Mouse (Mus musculus): ENCODE measurements at regions not wholly inside any gene's neighbourhood (a gene's known extent, or its start where the extent isn't known, plus 50 kb on each side); places are given as distances from the start of the nearest gene placed in this dataset.

- Histone ChIP-seq H3K9me3 (replicated peaks; ENCODE audit: control insufficient read depth, low read length, poor library complexity, severe bottlenecking) (no peaks in the 10 kb centered on the region), H3K4me2 (ENCODE audit: low read length) (no peak overlapping the region), H3K9ac (ENCODE audit: low read depth, low read length) (no peak overlapping the region), H3K27ac (ENCODE audit: low read length) (no peak overlapping the region), H3K4me3 (ENCODE audit: low read depth, low read length) (no peak overlapping the region), H3K4me1 (ENCODE audit: control insufficient read depth, insufficient read depth, low read length) (peaks cover 13% of the 10 kb centered on the region), H3K36me3 (ENCODE audit: control insufficient read depth, insufficient read depth, low read length) (no peaks in the 10 kb centered on the region), H3K27me3 (ENCODE audit: control insufficient read depth, insufficient read depth, low read depth, low read length) (no peaks in the 10 kb centered on the region)
- ATAC-seq, result no peak
- WGBS, result 24% methylated on average over 6 of the region's 6 CpGs
Observed at GRCm38 (mm10) chr4:105282681-105283462, 125.7 kb downstream of the Plpp3 start.

GRCm38 (mm10) chr4:105285431-105286013 lies 128.4 kb downstream of the Plpp3 start:
- Histone ChIP-seq H3K4me1 (ENCODE audit: control insufficient read depth, insufficient read depth, low read length) (peaks cover 13% of the 10 kb centered on the region), H3K9ac (ENCODE audit: low read depth, low read length) (no peak overlapping the region), H3K27ac (ENCODE audit: low read length) (no peak overlapping the region), H3K36me3 (ENCODE audit: control insufficient read depth, insufficient read depth, low read length) (no peaks in the 10 kb centered on the region), H3K4me2 (ENCODE audit: low read length) (no peak overlapping the region), H3K4me3 (ENCODE audit: low read depth, low read length) (no peak overlapping the region), H3K9me3 (replicated peaks; ENCODE audit: control insufficient read depth, low read length, poor library complexity, severe bottlenecking) (no peaks in the 10 kb centered on the region), H3K27me3 (ENCODE audit: control insufficient read depth, insufficient read depth, low read depth, low read length) (no peaks in the 10 kb centered on the region)
- no peak for ATAC-seq
- WGBS, result 93% methylated on average over 5 of the region's 5 CpGs

GRCm38 (mm10) chr4:105286299-105286698 lies 129.2 kb downstream of the Plpp3 start:
- no peak for ATAC-seq
- no peaks in the 10 kb centered on the region for H3K27me3 ChIP-seq (ENCODE audit: control insufficient read depth, insufficient read depth, low read depth, low read length)
- no peak overlapping the region for H3K4me3 ChIP-seq (ENCODE audit: low read depth, low read length)
- 80% methylated on average over 6 of the region's 6 CpGs for WGBS
- H3K27ac ChIP-seq (ENCODE audit: low read length), result no peak overlapping the region
- H3K9me3 ChIP-seq (replicated peaks; ENCODE audit: control insufficient read depth, low read length, poor library complexity, severe bottlenecking), result no peaks in the 10 kb centered on the region
- H3K9ac ChIP-seq (ENCODE audit: low read depth, low read length), result no peak overlapping the region
- peaks cover 12% of the 10 kb centered on the region for H3K4me1 ChIP-seq (ENCODE audit: control insufficient read depth, insufficient read depth, low read length)
- H3K4me2 ChIP-seq (ENCODE audit: low read length), result no peak overlapping the region
- H3K36me3 ChIP-seq (ENCODE audit: control insufficient read depth, insufficient read depth, low read length), result no peaks in the 10 kb centered on the region

GRCm38 (mm10) chr4:105286809-105287208 lies 129.7 kb downstream of the Plpp3 start:
- H3K27me3 ChIP-seq (ENCODE audit: control insufficient read depth, insufficient read depth, low read depth, low read length), result no peaks in the 10 kb centered on the region
- H3K9ac ChIP-seq (ENCODE audit: low read depth, low read length), result no peak overlapping the region
- no peak overlapping the region for H3K27ac ChIP-seq (ENCODE audit: low read length)
- 87% methylated on average over 10 of the region's 10 CpGs for whole genome bisulfite sequencing
- H3K36me3 ChIP-seq (ENCODE audit: control insufficient read depth, insufficient read depth, low read length), result no peaks in the 10 kb centered on the region
- H3K9me3 ChIP-seq (replicated peaks; ENCODE audit: control insufficient read depth, low read length, poor library complexity, severe bottlenecking), result no peaks in the 10 kb centered on the region
- no peak overlapping the region for H3K4me2 ChIP-seq (ENCODE audit: low read length)
- ATAC-seq, result no peak
- no peak overlapping the region for H3K4me3 ChIP-seq (ENCODE audit: low read depth, low read length)
- peaks cover 7% of the 10 kb centered on the region for H3K4me1 ChIP-seq (ENCODE audit: control insufficient read depth, insufficient read depth, low read length)

- 49% methylated on average over 7 of the region's 7 CpGs for WGBS
Observed at GRCm38 (mm10) chr4:105287419-105287818, 130.3 kb downstream of the Plpp3 start.

DNA sequence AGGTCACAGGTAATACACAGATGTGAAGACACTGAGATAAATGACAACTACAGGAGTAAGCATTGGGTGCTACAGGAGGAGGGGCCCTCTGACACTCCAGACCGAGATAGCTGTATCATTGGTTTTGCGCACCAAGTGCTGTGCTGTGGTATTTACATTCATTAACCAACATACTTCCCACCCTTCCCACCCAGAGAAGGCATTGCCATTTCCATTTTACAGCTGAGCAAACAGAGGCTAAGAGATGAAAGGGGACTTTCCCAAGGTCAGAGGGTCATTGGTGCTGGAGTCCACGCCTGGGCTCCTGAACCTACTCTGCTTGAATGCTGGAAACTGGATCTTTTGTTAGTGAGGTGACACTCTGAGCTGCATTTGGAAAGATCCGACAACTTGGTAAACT lies 132.5 kb downstream of the Plpp3 start:
- H3K27me3 ChIP-seq (ENCODE audit: control insufficient read depth, insufficient read depth, low read depth, low read length), result no peaks in the 10 kb centered on the region
- H3K9me3 ChIP-seq (replicated peaks; ENCODE audit: control insufficient read depth, low read length, poor library complexity, severe bottlenecking), result no peaks in the 10 kb centered on the region
- no peak for ATAC-seq
- H3K9ac ChIP-seq (ENCODE audit: low read depth, low read length), result no peak overlapping the region
- H3K4me1 ChIP-seq (ENCODE audit: control insufficient read depth, insufficient read depth, low read length), result no peaks in the 10 kb centered on the region; the same call in 1 of the 2 replicates
- H3K4me3 ChIP-seq (ENCODE audit: low read depth, low read length), result no peak overlapping the region
- no peak overlapping the region for H3K4me2 ChIP-seq (ENCODE audit: low read length)
- WGBS, result 52% methylated on average over 4 of the region's 4 CpGs
- H3K36me3 ChIP-seq (ENCODE audit: control insufficient read depth, insufficient read depth, low read length), result no peaks in the 10 kb centered on the region
- H3K27ac ChIP-seq (ENCODE audit: low read length), result no peak overlapping the region

More at GRCm38 (mm10) chr4:105287419-105287818, 130.3 kb downstream of the Plpp3 start:
- H3K9ac ChIP-seq (ENCODE audit: low read depth, low read length), result no peak overlapping the region
- H3K9me3 ChIP-seq (replicated peaks; ENCODE audit: control insufficient read depth, low read length, poor library complexity, severe bottlenecking), result no peaks in the 10 kb centered on the region
- no peak for ATAC-seq
- H3K4me1 ChIP-seq (ENCODE audit: control insufficient read depth, insufficient read depth, low read length), result peaks cover 2% of the 10 kb centered on the region; the same call in 1 of the 2 replicates
- no peak overlapping the region for H3K4me2 ChIP-seq (ENCODE audit: low read length)
- no peak overlapping the region for H3K4me3 ChIP-seq (ENCODE audit: low read depth, low read length)
- H3K27me3 ChIP-seq (ENCODE audit: control insufficient read depth, insufficient read depth, low read depth, low read length), result no peaks in the 10 kb centered on the region
- no peaks in the 10 kb centered on the region for H3K36me3 ChIP-seq (ENCODE audit: control insufficient read depth, insufficient read depth, low read length)
- H3K27ac ChIP-seq (ENCODE audit: low read length), result no peak overlapping the region

GRCm38 (mm10) chr4:105290847-105291475 lies 133.8 kb downstream of the Plpp3 start:
- Histone ChIP-seq H3K4me3 (ENCODE audit: low read depth, low read length) (no peak overlapping the region), H3K4me2 (ENCODE audit: low read length) (no peak overlapping the region), H3K9ac (ENCODE audit: low read depth, low read length) (no peak overlapping the region), H3K9me3 (replicated peaks; ENCODE audit: control insufficient read depth, low read length, poor library complexity, severe bottlenecking) (no peaks in the 10 kb centered on the region), H3K36me3 (ENCODE audit: control insufficient read depth, insufficient read depth, low read length) (no peaks in the 10 kb centered on the region), H3K27me3 (ENCODE audit: control insufficient read depth, insufficient read depth, low read depth, low read length) (no peaks in the 10 kb centered on the region), H3K4me1 (ENCODE audit: control insufficient read depth, insufficient read depth, low read length) (no peaks in the 10 kb centered on the region; the same call in 1 of the 2 replicates), H3K27ac (ENCODE audit: low read length) (no peak overlapping the region)
- ATAC-seq, result no peak
- 10% methylated on average over 11 of the region's 11 CpGs for WGBS

DNA sequence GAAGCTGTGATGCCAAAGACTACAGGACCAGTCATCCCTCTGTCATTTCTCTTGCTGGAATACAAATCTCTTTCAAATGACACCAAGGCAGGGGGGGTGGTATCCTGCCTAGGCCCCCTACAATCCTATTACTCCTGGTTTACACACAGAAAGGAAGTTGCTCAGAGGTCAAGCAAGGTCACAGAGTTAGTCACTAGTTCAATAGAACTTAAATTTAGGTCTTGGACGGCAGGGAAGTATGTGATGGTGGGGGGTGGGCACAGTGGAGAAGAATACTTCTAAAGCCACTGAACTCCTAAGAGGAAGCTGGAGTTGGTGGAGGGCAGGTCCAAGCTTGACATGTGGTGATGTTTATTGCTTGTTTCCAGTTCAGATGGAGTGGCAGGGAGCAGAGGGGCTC lies 134.4 kb downstream of the Plpp3 start:
- ATAC-seq, result no peak
- Histone ChIP-seq H3K4me1 (ENCODE audit: control insufficient read depth, insufficient read depth, low read length) (no peaks in the 10 kb centered on the region; the same call in 1 of the 2 replicates), H3K4me3 (ENCODE audit: low read depth, low read length) (no peak overlapping the region), H3K4me2 (ENCODE audit: low read length) (no peak overlapping the region), H3K36me3 (ENCODE audit: control insufficient read depth, insufficient read depth, low read length) (no peaks in the 10 kb centered on the region), H3K27ac (ENCODE audit: low read length) (no peak overlapping the region), H3K9ac (ENCODE audit: low read depth, low read length) (no peak overlapping the region), H3K27me3 (ENCODE audit: control insufficient read depth, insufficient read depth, low read depth, low read length) (no peaks in the 10 kb centered on the region), H3K9me3 (replicated peaks; ENCODE audit: control insufficient read depth, low read length, poor library complexity, severe bottlenecking) (no peaks in the 10 kb centered on the region)
- 4% methylated on average over 1 of the region's 1 CpGs for WGBS

DNA sequence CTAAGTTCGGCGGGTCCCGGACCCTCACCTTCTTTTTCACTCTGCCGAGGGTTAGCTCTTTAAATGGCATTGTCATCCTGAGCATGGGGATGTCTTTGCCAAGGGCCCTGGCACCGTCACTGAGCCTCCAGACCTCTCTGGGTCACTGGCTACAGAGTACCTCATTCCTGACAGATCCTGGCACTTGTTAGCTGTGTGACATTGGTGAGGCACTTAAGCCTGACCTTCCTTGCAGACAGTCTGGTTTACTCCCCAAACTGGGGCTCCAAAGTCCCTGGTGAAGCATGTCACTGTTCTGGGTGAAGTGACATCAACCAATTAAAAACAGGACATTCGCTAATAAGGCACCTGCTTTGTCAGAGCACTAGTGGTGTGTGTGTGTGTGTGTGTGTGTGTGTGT lies 142.2 kb downstream of the Plpp3 start:
- H3K4me1 ChIP-seq (ENCODE audit: control insufficient read depth, insufficient read depth, low read length), result no peaks in the 10 kb centered on the region
- H3K9ac ChIP-seq (ENCODE audit: low read depth, low read length), result no peak overlapping the region
- H3K9me3 ChIP-seq (replicated peaks; ENCODE audit: control insufficient read depth, low read length, poor library complexity, severe bottlenecking), result peaks cover 5% of the 10 kb centered on the region; the same call in 1 of the 2 replicates
- H3K27ac ChIP-seq (ENCODE audit: low read length), result no peak overlapping the region
- no peaks in the 10 kb centered on the region for H3K27me3 ChIP-seq (ENCODE audit: control insufficient read depth, insufficient read depth, low read depth, low read length)
- H3K4me2 ChIP-seq (ENCODE audit: low read length), result no peak overlapping the region
- no peaks in the 10 kb centered on the region for H3K36me3 ChIP-seq (ENCODE audit: control insufficient read depth, insufficient read depth, low read length)
- WGBS, result 89% methylated on average over 6 of the region's 6 CpGs
- no peak for ATAC-seq
- no peak overlapping the region for H3K4me3 ChIP-seq (ENCODE audit: low read depth, low read length)
